Mouse (Mus musculus) left cerebral cortex, adult 18-20 months (tissue): ENCODE results near the gene Fam49a. TPM values are rescaled to one million over a fixed set of nuclear protein-coding genes. Genes with fewer than 3 reads are reported as not detected.

Experiments
- DNase-seq, 2 experiments: peaks; one replicate each; pipeline ENCODE4 v3.0.0; 2021 to 2022; ENCODE audit warnings: low spot score in 2 of 2, mixed read lengths in 1 of 2
- total RNA-seq, 2 experiments: library from RNA; stranded (reverse); gene quantifications; 2 replicates each; pipeline ENCODE4 v1.2.3; 2021

Fam49a gene
- total RNA-seq, 2 experiments from 2014 or later = 179 TPM

- no peak for DNase-seq
These were observed 166.9 kb downstream of the Fam49a start for GRCm38 (mm10) chr12:12428886-12429285.
